Mouse (Mus musculus) thymus, postnatal 14 days (tissue): ENCODE data around the gene Copg1.
A peak's percentile ranks its signal among the peaks of the same experiment; 100 is the strongest.
"Not testable (repeated sequence)": the region's sequence is repeated elsewhere in the genome, so short reads cannot be mapped to it uniquely, and the experiment has no call there.

Source experiments
- DNase-seq: peaks from one replicate; pipeline ENCODE4 v3.0.0; 2021

Gene Copg1

GRCm38 (mm10) chr6:87876068-87876643, 11.5 kb upstream of the Copg1 start:
- no peak for DNase-seq

GRCm38 (mm10) chr6:87879010-87879409, 8.6 kb upstream of the Copg1 start:
- no peak for DNase-seq

GRCm38 (mm10) chr6:87879628-87880027, 8.0 kb upstream of the Copg1 start:
- peak; percentile 35 for DNase-seq

- no peak for DNase-seq
Measured at GRCm38 (mm10) chr6:87882221-87882620, 5.4 kb upstream of the Copg1 start.

GRCm38 (mm10) chr6:87882816-87883215, 4.8 kb upstream of the Copg1 start:
- DNase-seq: no peak

- no peak for DNase-seq
Measured at GRCm38 (mm10) chr6:87886721-87887120, 893 bp upstream of the Copg1 start.

GRCm38 (mm10) chr6:87893931-87894330, 6.3 kb downstream of the Copg1 start:
- no peak for DNase-seq

GRCm38 (mm10) chr6:87898028-87898427, 10.4 kb downstream of the Copg1 start:
- no peak for DNase-seq

- DNase-seq: no peak
Measured at GRCm38 (mm10) chr6:87906632-87907031, 19.0 kb downstream of the Copg1 start.

GRCm38 (mm10) chr6:87909181-87909580, 21.6 kb downstream of the Copg1 start:
- DNase-seq: no peak

GRCm38 (mm10) chr6:87911559-87911958, 23.9 kb downstream of the Copg1 start:
- DNase-seq: no peak

GRCm38 (mm10) chr6:87913661-87914325, 26.2 kb downstream of the Copg1 start, which contains the start of gene Hmces:
Gene Hmces (plus strand): TSS chr6:87913935.
- DNase-seq: peak; percentile 88

- peak; percentile 44 for DNase-seq
Measured at GRCm38 (mm10) chr6:87914326-87915102, 26.9 kb downstream of the Copg1 start.

GRCm38 (mm10) chr6:87915939-87916338, 28.3 kb downstream of the Copg1 start:
- DNase-seq: no peak

GRCm38 (mm10) chr6:87921201-87921600, 33.6 kb downstream of the Copg1 start:
- DNase-seq: peak; percentile 9

GRCm38 (mm10) chr6:87923624-87924023, 36.0 kb downstream of the Copg1 start:
- DNase-seq: no peak

GRCm38 (mm10) chr6:87935037-87935436, 47.4 kb downstream of the Copg1 start:
- DNase-seq: no peak

- DNase-seq: no peak
Measured at GRCm38 (mm10) chr6:87937178-87937788, 49.7 kb downstream of the Copg1 start.

GRCm38 (mm10) chr6:87938941-87939340, 51.3 kb downstream of the Copg1 start:
- no peak for DNase-seq

- DNase-seq: no peak
Measured at GRCm38 (mm10) chr6:87942179-87942578, 54.6 kb downstream of the Copg1 start.

GRCm38 (mm10) chr6:87962457-87962856, 74.8 kb downstream of the Copg1 start:
- not testable (repeated sequence) for DNase-seq
